Mouse (Mus musculus) C2C12 (cell line): ENCODE data around the gene Ppcs.

ENCODE experiments used
- CEBPB ChIP-seq: IDR thresholded peaks from one replicate; pipeline ENCODE4 v1.6.1; 2011; ENCODE audit warnings: low read depth, mild to moderate bottlenecking, control low read depth, moderate library complexity
- CTCF ChIP-seq: IDR thresholded peaks from one replicate; pipeline ENCODE4 v1.5.1; 2011; ENCODE audit not compliant: control insufficient read depth, insufficient read depth, insufficient read length
- MAX ChIP-seq: IDR thresholded peaks from one replicate; pipeline ENCODE4 v1.6.1; 2011; ENCODE audit warnings: mild to moderate bottlenecking, control low read depth
- MYOG ChIP-seq: IDR thresholded peaks from one replicate; pipeline ENCODE4 v1.6.1; 2011; ENCODE audit not compliant: control insufficient read depth, insufficient read length; ENCODE audit errors: extremely low read depth
- USF1 ChIP-seq: IDR thresholded peaks from one replicate; pipeline ENCODE4 v1.6.1; 2011; ENCODE audit warnings: low read depth, mild to moderate bottlenecking, control low read depth, moderate library complexity

GRCm38 (mm10) chr4:119389184-119389583 is 33.0 kb downstream of the Ppcs start:
- TF ChIP-seq CTCF (no peak), MAX (no peak), MYOG (no peak), USF1 (no peak), CEBPB (no peak)
